ENCODE assay signal across 11 mouse cellular contexts in the genomic region with DNA sequence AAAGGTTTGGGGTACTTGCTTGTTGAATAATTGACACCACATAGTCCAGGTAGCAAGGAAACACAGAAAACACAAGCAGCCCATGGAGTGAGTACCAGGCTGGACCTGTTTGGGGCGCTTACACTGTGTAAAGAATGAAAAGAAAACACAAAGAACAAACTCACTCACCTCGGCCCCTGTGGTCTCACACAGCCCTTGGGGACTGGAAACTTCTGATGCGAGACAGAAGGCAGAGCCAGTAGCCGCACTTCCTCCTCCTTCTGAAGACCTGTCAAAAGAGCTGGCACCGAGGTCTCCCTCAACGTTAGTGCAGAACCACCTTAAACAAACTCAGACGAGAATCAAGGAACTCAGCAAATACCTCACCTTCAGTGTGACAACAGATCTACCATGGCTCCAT.
A peak's percentile ranks its signal among the peaks of the same experiment; 100 is the strongest.
DNase-seq lines count a peak whose midpoint lies in the region; ATAC-seq and TF ChIP-seq lines count a peak whose summit lies in the region.
"Had no signal": no experiment of that assay in that cellular context is flagged by ENCODE, and none has a peak within 500 bp of the region (broad histone marks: within the 10 kb centered on the region; RNA-seq: fewer than 3 reads in every experiment).

No protein-coding gene starts in this region.

- no peak overlapping the region for H3K27ac ChIP-seq in kidney, embryonic 15.5 days
- no peak overlapping the region for H3K27ac ChIP-seq in kidney, adult 2 months (ENCODE audit: insufficient read depth, low read depth, low read length)
- H3K27ac ChIP-seq in thymus, adult 2 months (ENCODE audit: control insufficient read depth, insufficient read depth, low read length): no peak overlapping the region
- H3K27ac ChIP-seq in forebrain, embryonic 11.5 days (ENCODE audit: low read depth, low read length): no peak overlapping the region

- H3K4me3 ChIP-seq in kidney, embryonic 15.5 days (replicated peaks): no peak overlapping the region
- H3K4me3 ChIP-seq in kidney, adult 2 months (ENCODE audit: insufficient read depth, low read depth, low read length): no peak overlapping the region
- H3K4me3 ChIP-seq in thymus, adult 2 months (ENCODE audit: control insufficient read depth, insufficient read depth, low read length): no peak overlapping the region
- no peak overlapping the region for H3K4me3 ChIP-seq in forebrain, embryonic 11.5 days (ENCODE audit: low read depth, low read length)

- TF ChIP-seq POLR2A in kidney, adult 2 months (IDR thresholded peaks at IDR 0.05; ENCODE audit: low read depth, low read length): no peak
- TF ChIP-seq POLR2A in thymus, adult 2 months (IDR thresholded peaks at IDR 0.05; ENCODE audit: control insufficient read depth, extremely low read depth, insufficient read depth, low read length, poor library complexity): no peak

- no peaks in the 10 kb centered on the region for H3K36me3 ChIP-seq in kidney, embryonic 15.5 days
- H3K36me3 ChIP-seq in kidney, adult 2 months (ENCODE audit: control insufficient read depth, insufficient read depth, low read length): no peaks in the 10 kb centered on the region
- H3K36me3 ChIP-seq in thymus, adult 2 months (ENCODE audit: control insufficient read depth, insufficient read depth, low read length): no peaks in the 10 kb centered on the region
- no peaks in the 10 kb centered on the region for H3K36me3 ChIP-seq in forebrain, embryonic 11.5 days (ENCODE audit: control insufficient read depth, insufficient read depth, low read length)

- H3K4me1 ChIP-seq in kidney, embryonic 15.5 days: 0 out of 2 replicates have a peak, but pooled peaks cover 12% of the 10 kb centered on the region
- H3K4me1 ChIP-seq in kidney, adult 2 months (ENCODE audit: control insufficient read depth, insufficient read depth, low read length): no peaks in the 10 kb centered on the region
- peaks cover 3% of the 10 kb centered on the region for H3K4me1 ChIP-seq in thymus, adult 2 months (replicated peaks; ENCODE audit: control insufficient read depth, insufficient read depth, low read length)
- no peaks in the 10 kb centered on the region for H3K4me1 ChIP-seq in forebrain, embryonic 11.5 days (replicated peaks; ENCODE audit: control insufficient read depth, insufficient read depth, low read length)

- DNase-seq in kidney, adult 2 months: no peak
- DNase-seq in thymus, adult 2 months: peak; percentile 54
- no peak for DNase-seq in Muller cell, postnatal 12 days (ENCODE audit: inconsistent ontology term)
- no peak for DNase-seq in urinary bladder, adult 18-20 months (ENCODE audit: low spot score in 2 of 2)
- DNase-seq in forebrain, embryonic 11.5 days (ENCODE audit: low spot score): no peak
- DNase-seq: cerebellum, postnatal 14 days; forebrain, postnatal 0 days; layer of hippocampus, adult 9-11 months had no signal

- H3K9ac ChIP-seq in kidney, embryonic 15.5 days: no peak overlapping the region
- H3K9ac ChIP-seq in forebrain, embryonic 11.5 days (ENCODE audit: low read length): no peak overlapping the region
- H3K9ac ChIP-seq: forebrain, postnatal 0 days had no signal

- H3K9me3 ChIP-seq in kidney, embryonic 15.5 days (replicated peaks): no peaks in the 10 kb centered on the region
- no peaks in the 10 kb centered on the region for H3K9me3 ChIP-seq in forebrain, embryonic 11.5 days (ENCODE audit: control insufficient read depth, low read length)

- WGBS in kidney, embryonic 15.5 days: 40% methylated on average over 7 of the region's 7 CpGs
- 34% methylated on average over 7 of the region's 7 CpGs for WGBS in kidney, adult 2 months
- WGBS in thymus, adult 2 months: 3% methylated on average over 7 of the region's 7 CpGs
- 69% methylated on average over 7 of the region's 7 CpGs for WGBS in forebrain, embryonic 11.5 days

- no peak overlapping the region for H3K4me2 ChIP-seq in kidney, embryonic 15.5 days
- no peak overlapping the region for H3K4me2 ChIP-seq in forebrain, embryonic 11.5 days (ENCODE audit: low read depth, low read length, severe bottlenecking)

- TF ChIP-seq CTCF in kidney, adult 2 months (conservative IDR thresholded peaks at IDR 0.05; ENCODE audit: insufficient read depth, insufficient read length, low read depth, low read length): no peak
- no peak for TF ChIP-seq CTCF in thymus, adult 2 months (IDR thresholded peaks at IDR 0.05; ENCODE audit: borderline replicate concordance, control insufficient read depth, extremely low read depth, insufficient read depth, low read length, poor library complexity)

- H3K27me3 ChIP-seq in kidney, embryonic 15.5 days: no peaks in the 10 kb centered on the region
- H3K27me3 ChIP-seq in kidney, adult 2 months (replicated peaks; ENCODE audit: control insufficient read depth, insufficient read depth, low read length): no peaks in the 10 kb centered on the region
- no peaks in the 10 kb centered on the region for H3K27me3 ChIP-seq in thymus, adult 2 months (ENCODE audit: control insufficient read depth, insufficient read depth, low read length)
- no peaks in the 10 kb centered on the region for H3K27me3 ChIP-seq in forebrain, embryonic 11.5 days (ENCODE audit: control insufficient read depth, insufficient read depth, low read length)

- ATAC-seq in kidney, embryonic 15.5 days (replicated peaks; ENCODE audit: low FRiP score): peak; percentile 85
- peak; percentile 89 for ATAC-seq in granulocyte monocyte progenitor cell, adult 5-6 weeks (replicated peaks; ENCODE audit: poor library complexity, severe bottlenecking)
- peak; percentile 61 for ATAC-seq in megakaryocyte-erythroid progenitor cell, adult 5-6 weeks (replicated peaks; ENCODE audit: low FRiP score, low TSS enrichment, poor library complexity, severe bottlenecking)
- no peak for ATAC-seq in forebrain, embryonic 11.5 days (replicated peaks; ENCODE audit: low FRiP score)
- ATAC-seq: forebrain, postnatal 0 days had no signal
